Mouse (Mus musculus): Measurements from ENCODE around the gene Dpysl5.

The Dpysl5 gene

GRCm38 (mm10) chr5:30709744-30710383 lies 1.5 kb upstream of the Dpysl5 start:
- peak; percentile 61 to 84 for DNase-seq (ENCODE audit: low spot score in 2 of 2)

GRCm38 (mm10) chr5:30710486-30710885 lies 878 bp upstream of the Dpysl5 start:
- no peak for DNase-seq (ENCODE audit: low spot score in 2 of 2)

DNA sequence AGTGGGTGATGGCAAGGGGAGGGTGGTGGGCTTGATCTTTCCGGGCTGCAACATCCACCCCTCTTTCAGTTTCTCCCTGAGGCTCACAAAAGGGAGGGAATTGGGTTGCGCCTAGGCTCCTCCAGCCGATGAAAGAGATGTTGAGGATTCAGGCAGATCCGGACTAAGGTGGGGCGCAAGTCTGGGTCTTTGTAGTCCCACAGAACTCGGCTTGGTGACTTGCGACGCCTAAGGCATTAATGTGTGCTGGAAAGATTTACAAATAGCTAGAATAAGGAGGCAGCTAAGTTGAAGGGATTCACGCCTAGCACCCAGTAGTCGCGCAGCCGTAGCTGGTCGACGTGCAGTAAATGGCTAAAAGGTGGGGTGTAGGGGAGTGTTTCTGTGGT lies 632 bp downstream of the Dpysl5 start:
- no peak for DNase-seq (ENCODE audit: low spot score in 2 of 2)

GRCm38 (mm10) chr5:30712441-30713298 lies 1.3 kb downstream of the Dpysl5 start:
- no peak for DNase-seq (ENCODE audit: low spot score in 2 of 2)

DNA sequence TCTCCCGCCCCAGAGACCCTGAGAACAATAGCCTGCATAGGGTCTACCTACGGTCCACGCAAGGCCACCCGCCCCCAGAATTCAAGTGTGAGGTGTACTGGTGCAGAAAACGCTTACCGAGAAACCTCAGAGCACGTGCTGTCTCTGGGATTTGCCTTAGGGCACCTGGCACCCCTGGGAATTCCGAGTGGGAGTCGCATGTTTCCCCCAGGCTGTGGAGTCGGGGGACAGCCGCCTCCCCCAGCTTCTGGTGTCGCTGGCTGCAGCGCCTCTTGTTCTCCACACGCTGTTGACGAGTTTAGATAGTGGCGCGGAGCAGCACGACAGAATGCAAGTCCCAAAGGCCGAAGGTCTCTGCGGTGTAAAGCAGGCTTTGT lies 1.9 kb downstream of the Dpysl5 start:
- no peak for DNase-seq (ENCODE audit: low spot score in 2 of 2)

- DNase-seq (ENCODE audit: low spot score in 2 of 2): no peak
Measured at GRCm38 (mm10) chr5:30713691-30714090, 2.3 kb downstream of the Dpysl5 start.

- DNase-seq (ENCODE audit: low spot score in 2 of 2): no peak
Measured at GRCm38 (mm10) chr5:30716311-30716710, 4.9 kb downstream of the Dpysl5 start.

DNA sequence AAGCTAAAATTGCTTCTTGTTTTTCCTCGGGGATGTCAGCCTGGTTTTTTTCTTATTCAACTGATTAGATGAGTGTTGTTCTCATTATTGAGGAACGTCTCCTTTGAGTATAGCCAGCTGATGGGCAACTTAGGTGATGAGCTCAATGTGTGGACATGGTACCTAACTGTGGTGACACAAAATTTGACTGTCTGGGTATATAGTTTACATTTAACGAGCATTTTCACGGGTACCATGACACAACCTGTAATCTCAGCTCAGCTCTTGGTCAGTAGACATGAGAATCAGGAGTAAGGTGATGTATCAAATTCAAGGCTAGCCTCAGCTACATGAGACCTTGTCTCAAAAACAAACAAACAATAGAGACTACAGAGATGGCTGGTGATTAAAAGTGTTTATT lies 6.1 kb downstream of the Dpysl5 start:
- no peak for DNase-seq (ENCODE audit: low spot score in 2 of 2)

GRCm38 (mm10) chr5:30717991-30718703 lies 6.8 kb downstream of the Dpysl5 start:
- no peak for DNase-seq (ENCODE audit: low spot score in 2 of 2)

DNA sequence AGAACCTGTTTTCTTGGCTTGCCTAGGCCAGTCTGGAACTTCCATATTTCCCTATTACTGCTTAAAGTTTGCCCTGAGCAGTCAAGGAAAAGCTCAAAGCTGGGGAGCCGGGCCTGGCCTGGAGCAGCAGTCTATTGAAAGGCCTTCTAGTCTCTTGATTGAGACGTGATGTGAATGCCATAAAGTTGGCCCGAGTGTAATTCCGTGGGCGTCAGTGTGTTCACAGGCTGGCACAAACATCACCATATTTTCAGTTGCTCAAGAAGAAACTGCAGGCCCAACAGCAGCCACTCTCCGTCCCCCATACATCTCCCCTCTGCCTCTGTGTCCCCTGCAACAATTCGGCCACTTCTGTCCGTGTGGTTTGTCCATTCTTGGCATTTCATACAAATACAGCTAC lies 10.6 kb downstream of the Dpysl5 start:
- DNase-seq (ENCODE audit: low spot score in 2 of 2): no peak

- no peak for DNase-seq (ENCODE audit: low spot score in 2 of 2)
Measured at GRCm38 (mm10) chr5:30726151-30726693, 14.9 kb downstream of the Dpysl5 start.

DNA sequence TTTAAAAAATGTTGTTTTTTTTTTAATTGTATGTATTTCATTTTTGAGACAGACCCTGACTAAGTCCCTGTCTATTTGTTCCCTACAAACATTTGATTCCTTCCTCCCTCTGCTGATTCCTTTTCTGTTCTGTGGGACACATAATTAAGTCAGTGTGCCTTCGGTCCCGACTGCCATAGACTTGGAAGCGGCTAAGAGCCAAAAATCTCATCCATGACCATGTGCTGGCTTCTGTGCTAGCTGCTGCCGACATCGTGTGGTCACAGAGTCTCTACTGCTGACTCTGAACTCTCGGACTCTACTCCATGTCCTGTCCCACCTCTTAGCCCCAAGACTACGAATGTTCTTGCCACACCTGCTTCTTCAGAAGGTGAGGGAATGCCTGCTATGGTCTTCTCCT lies 21.1 kb downstream of the Dpysl5 start:
- no peak for DNase-seq (ENCODE audit: low spot score in 2 of 2)

GRCm38 (mm10) chr5:30734666-30735065 lies 23.3 kb downstream of the Dpysl5 start:
- no peak for DNase-seq (ENCODE audit: low spot score in 2 of 2)

- no peak for DNase-seq (ENCODE audit: low spot score in 2 of 2)
Measured at GRCm38 (mm10) chr5:30738127-30738828, 26.9 kb downstream of the Dpysl5 start.

- DNase-seq (ENCODE audit: low spot score in 2 of 2): no peak
Measured at GRCm38 (mm10) chr5:30739595-30739994, 28.2 kb downstream of the Dpysl5 start.

DNA sequence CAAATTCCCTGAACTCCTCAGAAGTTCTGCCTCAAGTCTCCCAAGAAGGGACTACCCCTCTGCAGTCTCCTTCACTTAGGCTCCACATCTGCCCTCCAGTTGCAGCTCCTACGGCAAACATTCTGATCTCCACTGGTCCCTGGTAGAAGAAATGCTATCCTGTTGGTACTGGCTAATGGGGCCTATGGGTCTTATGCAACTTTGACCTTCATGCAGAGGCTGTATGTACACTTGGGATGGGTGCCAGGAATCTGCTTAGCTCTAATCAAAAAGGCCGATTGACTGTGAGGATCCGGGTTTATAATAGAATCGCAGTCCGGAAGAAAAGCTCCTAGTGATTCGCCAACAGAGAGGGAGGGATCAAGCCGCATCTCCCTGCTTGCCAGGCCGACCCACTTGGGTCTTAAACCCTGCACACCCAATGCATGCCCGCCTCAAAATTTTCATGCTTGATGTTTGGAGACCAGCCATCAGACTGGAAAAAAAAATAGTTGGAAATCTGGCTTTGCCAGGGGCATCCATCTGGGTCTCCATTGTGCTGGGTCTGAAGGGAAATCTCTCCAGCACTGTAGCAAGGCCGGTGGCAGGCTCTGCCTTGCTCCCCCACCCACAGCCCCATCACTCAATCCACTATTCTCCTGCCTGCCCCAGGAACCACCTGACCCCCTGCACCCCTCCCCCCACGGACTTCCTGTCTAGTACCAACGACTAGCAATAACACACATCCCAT lies 38.4 kb downstream of the Dpysl5 start:
- DNase-seq (ENCODE audit: low spot score in 2 of 2): no peak

DNA sequence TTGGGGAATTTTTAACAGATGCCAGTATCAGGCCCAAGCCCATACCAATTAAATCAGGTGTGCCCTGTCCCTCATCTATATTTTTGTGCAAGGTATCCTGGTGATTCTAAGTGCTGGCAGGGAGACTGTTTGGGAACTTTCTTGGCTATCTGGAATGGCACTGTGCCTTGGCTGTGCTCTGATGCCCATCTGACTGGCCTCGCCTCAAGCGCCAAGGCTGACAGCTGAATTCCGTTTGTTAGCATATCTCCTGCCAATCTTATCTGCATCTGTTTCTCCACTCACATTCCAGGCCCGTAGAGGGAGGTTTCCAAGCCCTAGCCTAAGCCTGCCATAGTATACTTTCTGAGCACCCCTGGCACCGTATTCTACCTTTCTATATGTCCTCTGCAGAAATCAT lies 39.7 kb downstream of the Dpysl5 start:
- no peak for DNase-seq (ENCODE audit: low spot score in 2 of 2)

- no peak for DNase-seq (ENCODE audit: low spot score in 2 of 2)
Measured at GRCm38 (mm10) chr5:30753128-30753527, 41.8 kb downstream of the Dpysl5 start.

GRCm38 (mm10) chr5:30755215-30755614 lies 43.9 kb downstream of the Dpysl5 start:
- no peak for DNase-seq (ENCODE audit: low spot score in 2 of 2)

DNA sequence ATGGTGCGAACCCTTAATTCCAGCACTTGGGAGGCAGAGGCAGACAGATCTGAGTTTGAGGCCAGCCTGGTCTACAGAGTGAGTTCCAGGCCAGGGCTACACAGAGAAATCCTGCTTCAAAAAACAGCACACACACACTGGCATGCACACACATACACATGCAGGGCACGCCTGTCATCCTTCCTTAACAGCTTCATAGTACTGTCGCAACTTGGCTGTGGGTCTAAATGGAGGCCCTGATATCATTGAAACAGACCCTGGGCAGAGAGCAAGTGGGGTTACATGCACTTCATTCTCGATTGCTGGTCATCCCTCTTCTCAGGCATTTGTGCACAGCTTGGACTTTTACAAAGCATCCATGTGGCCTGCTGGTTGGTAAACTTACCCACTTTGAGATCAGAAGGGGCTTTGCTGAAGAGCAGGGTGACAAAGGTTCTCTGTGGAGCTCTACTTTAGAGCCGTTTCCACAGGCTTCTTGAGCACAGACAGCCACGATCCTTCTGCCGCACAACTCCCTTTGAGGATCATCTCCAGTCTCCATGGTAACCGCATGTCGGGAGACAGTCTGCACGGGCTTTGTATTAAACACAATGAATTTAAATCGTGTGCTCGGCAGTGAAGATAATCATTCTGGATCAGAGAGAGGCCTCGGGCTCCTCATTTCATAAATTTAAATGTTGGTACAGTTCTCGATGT lies 51.6 kb downstream of the Dpysl5 start:
- DNase-seq (ENCODE audit: low spot score in 2 of 2): no peak

- DNase-seq (ENCODE audit: low spot score in 2 of 2): no peak
Measured at GRCm38 (mm10) chr5:30763511-30763830, 52.1 kb downstream of the Dpysl5 start.
